Mouse (Mus musculus) cortical plate, adult 2 months (tissue): ENCODE data around the gene Fbn1.

Source experiments
- CTCF ChIP-seq: fragments of 200-500 bp; IDR thresholded peaks from 2 replicates; pipeline ENCODE4 v1.5.1; 2011; ENCODE audit warnings: mild to moderate bottlenecking, control low read depth, low read length; ENCODE audit not compliant: insufficient read depth; ENCODE audit errors: extremely low read depth
- POLR2A ChIP-seq: fragments of 200-500 bp; IDR thresholded peaks from 2 replicates; pipeline ENCODE4 v1.6.1; 2011; ENCODE audit warnings: mild to moderate bottlenecking, low read length, control low read depth; ENCODE audit not compliant: insufficient read depth; ENCODE audit errors: extremely low read depth

GRCm38 (mm10) chr2:125402276-125402675, 105.5 kb downstream of the Fbn1 start:
- TF ChIP-seq POLR2A (no peak), CTCF (no peak)
